Mouse (Mus musculus) colon, adult 2 months (tissue): ENCODE results near the gene H2-Q10. TPM values are rescaled to one million over a fixed set of nuclear protein-coding genes. Genes with fewer than 3 reads are reported as not detected.

Experiments
- polyA plus RNA-seq: library from polyadenylated mRNA; depleted of rRNA; stranded (reverse); fragments of >200 nt; gene quantifications from 2 replicates; pipeline ENCODE4 v1.2.3, GENCODE M21; 2012; rRNA removed

Gene H2-Q10
- polyA plus RNA-seq, result 8.0 and 8.1 TPM in 2 replicates

GRCm38 (mm10) chr17:35469842-35470751, at the start of gene H2-Q10:
Gene H2-Q10, plus strand, starts transcription at chr17:35470089.

GRCm38 (mm10) chr17:35424624-35425416, 45.1 kb upstream of the H2-Q10 start, which contains the start of gene H2-Q6:
Gene H2-Q6, plus strand, starts transcription at chr17:35424850.

GRCm38 (mm10) chr17:35438885-35439284, 31.0 kb upstream of the H2-Q10 start, which contains the start of gene H2-Q7:
Gene H2-Q7, plus strand, starts transcription at chr17:35439155.

GRCm38 (mm10) chr17:35505776-35506175, 35.9 kb downstream of the H2-Q10 start, which contains the start of gene Pou5f1:
Gene Pou5f1, plus strand, starts transcription at chr17:35506018.

GRCm38 (mm10) chr17:35516652-35517500, 47.0 kb downstream of the H2-Q10 start, which contains the start of the genes Tcf19 and Cchcr1:
Gene Tcf19, minus strand, starts transcription at chr17:35516824.
Gene Cchcr1, plus strand, starts transcription at chr17:35517100.

Other genes starting within 250 kb of the H2-Q10 start
- not detected in 2 replicates for gene Gm16181, start 249.3 kb upstream of the H2-Q10 start, polyA plus RNA-seq
- gene Atp6v1g2, start 236.4 kb upstream of the H2-Q10 start, polyA plus RNA-seq, result 4.6 and 5.1 TPM in 2 replicates
- 28.9 and 34.5 TPM in 2 replicates for gene Nfkbil1, start 234.3 kb upstream of the H2-Q10 start, polyA plus RNA-seq
- gene Ddx39b, start 228.3 kb upstream of the H2-Q10 start, polyA plus RNA-seq, result 211 and 238 TPM in 2 replicates
- 837 and 1,001 TPM in 2 replicates for gene H2-D1, start 207.4 kb upstream of the H2-Q10 start, polyA plus RNA-seq
- gene H2-Q1, start 149.7 kb upstream of the H2-Q10 start, polyA plus RNA-seq, result 5.1 and 9.8 TPM in 2 replicates
- gene H2-Q2, start 127.8 kb upstream of the H2-Q10 start, polyA plus RNA-seq, result 95.5 and 141 TPM in 2 replicates
- gene H2-Q4, start 90.5 kb upstream of the H2-Q10 start, polyA plus RNA-seq, result 71.8 and 75.3 TPM in 2 replicates
- gene H2-Q6, start 45.2 kb upstream of the H2-Q10 start, polyA plus RNA-seq, result 18.5 and 18.8 TPM in 2 replicates
- gene H2-Q7, start 30.9 kb upstream of the H2-Q10 start, polyA plus RNA-seq, result 50.6 and 57.2 TPM in 2 replicates
- gene Pou5f1, start 35.9 kb downstream of the H2-Q10 start, polyA plus RNA-seq, result not detected in 2 replicates
- 16.9 and 18.7 TPM in 2 replicates for gene Tcf19, start 46.7 kb downstream of the H2-Q10 start, polyA plus RNA-seq
- gene Cchcr1, start 47.0 kb downstream of the H2-Q10 start, polyA plus RNA-seq, result 12.2 and 13.5 TPM in 2 replicates
- gene Psors1c2, start 63.1 kb downstream of the H2-Q10 start, polyA plus RNA-seq, result 0.14 and 0.29 TPM in 2 replicates
- 1.9 and 2.1 TPM in 2 replicates for gene Cdsn, start 82.0 kb downstream of the H2-Q10 start, polyA plus RNA-seq
- gene 2300002M23Rik, start 97.4 kb downstream of the H2-Q10 start, polyA plus RNA-seq, result not detected in 2 replicates
- gene Sfta2, start 131.5 kb downstream of the H2-Q10 start, polyA plus RNA-seq, result not detected in 2 replicates
- gene Gm9573, start 156.5 kb downstream of the H2-Q10 start, polyA plus RNA-seq, result not detected in 2 replicates
- gene Mucl3, start 173.6 kb downstream of the H2-Q10 start, polyA plus RNA-seq, result not detected in 2 replicates
- gene Vars2, start 197.5 kb downstream of the H2-Q10 start, polyA plus RNA-seq, result 43.1 and 46.7 TPM in 2 replicates
- 25.7 and 30.4 TPM in 2 replicates for gene Gtf2h4, start 203.7 kb downstream of the H2-Q10 start, polyA plus RNA-seq
- gene Ddr1, start 234.5 kb downstream of the H2-Q10 start, polyA plus RNA-seq, result 106 and 136 TPM in 2 replicates